Mouse (Mus musculus): ENCODE data around the gene Hist1h2ah.
A peak's percentile ranks its signal among the peaks of the same experiment; 100 is the strongest.

The Hist1h2ah gene

DNA sequence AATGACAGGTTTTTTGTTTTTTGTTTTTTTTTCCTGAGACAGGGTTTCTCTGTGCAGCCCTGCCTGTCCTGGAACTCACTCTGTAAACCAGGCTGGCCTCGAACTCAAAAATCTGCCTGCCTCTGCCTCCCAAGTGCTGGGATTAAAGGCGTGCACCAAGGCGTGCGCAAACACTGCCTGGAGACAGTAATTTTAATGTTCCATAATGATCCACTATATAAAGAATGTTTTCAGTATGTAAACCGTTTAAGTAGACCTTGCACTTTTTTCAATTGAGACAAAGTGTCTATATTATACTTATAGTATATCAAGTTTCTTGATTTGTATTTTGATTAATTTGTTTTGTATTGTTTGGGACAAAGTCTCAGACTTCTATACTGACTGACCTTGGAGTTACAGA is 4.0 kb upstream of the Hist1h2ah start:
- DNase-seq = no peak

DNA sequence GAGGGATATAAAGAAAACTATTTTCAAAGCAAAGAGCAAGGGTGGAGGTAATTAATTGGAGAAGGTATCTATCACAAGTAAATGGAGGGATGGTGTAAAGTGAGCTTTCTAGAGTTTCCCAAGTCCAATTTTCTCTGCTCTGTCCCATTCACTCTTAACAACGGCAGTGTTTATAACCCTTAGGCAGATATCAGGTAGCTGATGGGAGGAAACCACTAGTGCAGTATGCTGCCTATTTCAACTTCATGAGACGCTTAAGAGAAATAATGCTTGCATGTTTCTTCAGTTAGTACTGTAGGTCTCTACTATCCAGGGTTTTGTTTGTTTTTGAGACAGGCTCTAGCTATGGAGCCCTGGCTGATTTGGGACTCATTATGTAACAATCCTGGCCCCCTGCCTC is 2.0 kb upstream of the Hist1h2ah start:
- no peak for DNase-seq

- no peak for DNase-seq
These were observed 1.6 kb upstream of the Hist1h2ah start for GRCm38 (mm10) chr13:22036986-22037385.

DNA sequence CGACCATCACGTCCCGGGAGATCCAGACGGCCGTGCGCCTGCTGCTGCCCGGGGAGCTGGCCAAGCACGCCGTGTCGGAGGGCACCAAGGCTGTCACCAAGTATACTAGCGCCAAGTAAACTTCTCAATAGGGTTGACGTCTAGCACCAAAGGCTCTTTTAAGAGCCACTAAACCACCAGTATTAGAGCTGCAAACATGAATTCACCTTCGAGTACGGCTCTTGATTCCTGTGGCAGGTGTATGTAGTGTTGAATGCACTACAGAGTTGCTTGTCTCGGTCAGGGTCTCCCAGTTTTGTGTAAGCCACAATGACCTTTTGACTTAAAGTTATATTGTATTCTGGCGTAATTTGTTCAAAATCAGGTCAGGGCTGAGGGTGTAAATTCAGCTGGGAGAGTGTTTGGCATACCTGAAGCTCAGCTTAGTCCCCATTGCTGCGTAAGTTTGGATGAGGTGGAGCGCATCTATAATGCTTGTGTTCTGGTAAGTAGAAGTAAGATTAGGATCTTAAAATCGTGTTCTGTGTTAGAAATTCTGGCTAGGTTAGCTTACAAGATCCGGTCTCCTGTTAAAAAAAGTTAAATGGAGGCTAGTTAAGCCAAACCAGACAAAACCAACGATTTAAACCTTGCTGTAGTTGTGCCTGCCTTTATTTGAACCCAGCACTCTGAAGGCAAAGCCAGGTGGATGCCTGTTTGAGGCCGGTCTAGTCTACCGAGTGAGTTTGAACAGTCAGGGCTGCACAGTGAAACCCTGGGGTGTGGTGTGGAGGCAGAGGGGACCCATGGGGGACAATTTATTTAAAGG is 985 bp upstream of the Hist1h2ah start:
- DNase-seq = no peak

DNA sequence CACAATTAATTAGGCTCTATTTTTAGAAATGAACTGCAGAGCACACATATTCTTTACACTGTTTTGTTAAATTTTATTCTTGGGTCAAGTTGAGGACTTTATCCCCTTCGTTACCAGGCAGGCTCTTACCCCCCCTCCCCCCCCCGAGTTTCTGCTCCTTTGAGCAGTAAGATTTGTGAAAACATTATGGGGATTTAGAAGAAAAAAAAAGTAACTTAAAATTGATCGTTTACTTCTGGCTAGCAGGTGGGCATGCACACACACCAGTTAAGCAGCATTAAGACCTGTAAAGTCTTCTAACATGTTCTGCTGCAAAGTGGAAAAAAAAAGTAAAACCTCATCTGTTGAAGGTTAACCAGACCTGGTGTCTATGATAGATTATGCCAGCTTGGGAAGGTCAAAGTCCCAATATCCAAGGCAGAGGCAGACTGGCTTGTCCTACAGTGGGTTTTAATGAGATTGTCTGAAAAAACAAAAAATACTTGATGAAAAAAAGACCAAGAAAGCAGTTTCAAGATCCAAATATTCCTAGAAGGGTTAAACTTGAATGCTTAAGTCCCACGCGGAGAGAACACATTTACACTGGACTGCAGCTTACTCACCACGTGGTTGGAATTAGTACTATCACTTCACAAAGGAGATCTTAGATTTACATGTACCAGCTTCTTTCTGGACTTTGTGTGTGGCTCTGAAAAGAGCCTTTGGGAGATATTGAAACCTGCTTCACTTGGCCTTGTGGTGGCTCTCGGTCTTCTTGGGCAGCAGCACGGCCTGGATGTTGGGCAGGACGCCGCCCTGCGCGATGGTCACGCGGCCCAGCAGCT is 713 bp downstream of the Hist1h2ah start:
- DNase-seq = no peak

- no peak for DNase-seq
These were observed 1.5 kb downstream of the Hist1h2ah start for GRCm38 (mm10) chr13:22033741-22034442.

DNA sequence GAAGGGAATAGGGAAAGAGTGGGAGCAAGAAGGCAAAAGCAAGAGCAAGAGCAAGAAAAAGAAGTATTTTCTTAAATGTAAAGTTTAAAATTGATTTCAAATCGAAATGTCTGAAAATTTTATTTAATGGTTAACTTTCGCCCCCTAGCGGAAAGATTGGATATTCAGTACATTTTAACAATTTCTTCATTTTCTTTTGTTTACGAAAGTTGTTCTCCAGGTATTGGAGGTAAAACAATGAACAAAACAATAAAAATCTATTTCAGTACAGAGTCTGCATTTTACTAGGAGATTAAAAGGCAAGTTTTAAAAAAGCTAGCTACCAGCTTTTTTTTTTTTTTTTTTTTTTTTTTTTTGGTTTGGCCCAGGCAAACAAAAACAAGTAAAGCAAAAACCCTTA is 4.9 kb downstream of the Hist1h2ah start:
- no peak for DNase-seq

DNA sequence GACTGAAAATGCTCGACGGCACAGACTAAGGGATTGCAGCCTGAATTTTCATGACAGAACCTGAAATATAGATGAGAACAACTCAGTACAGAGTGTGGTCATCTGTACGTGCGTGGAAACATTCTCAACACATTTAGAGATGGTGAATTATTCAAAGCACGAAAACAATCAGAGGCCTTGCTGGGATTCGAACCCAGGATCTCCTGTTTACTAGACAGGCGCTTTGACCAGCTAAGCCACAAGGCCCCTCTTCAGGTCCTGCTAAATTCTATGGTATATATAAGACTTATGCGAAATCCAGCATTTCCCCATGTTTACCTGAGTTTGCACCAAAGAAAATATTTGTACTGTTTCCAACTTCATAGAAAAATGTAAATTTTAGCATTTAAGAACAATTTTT is 5.4 kb downstream of the Hist1h2ah start:
- DNase-seq = peak in 1 of 2 experiments; percentile 48

DNA sequence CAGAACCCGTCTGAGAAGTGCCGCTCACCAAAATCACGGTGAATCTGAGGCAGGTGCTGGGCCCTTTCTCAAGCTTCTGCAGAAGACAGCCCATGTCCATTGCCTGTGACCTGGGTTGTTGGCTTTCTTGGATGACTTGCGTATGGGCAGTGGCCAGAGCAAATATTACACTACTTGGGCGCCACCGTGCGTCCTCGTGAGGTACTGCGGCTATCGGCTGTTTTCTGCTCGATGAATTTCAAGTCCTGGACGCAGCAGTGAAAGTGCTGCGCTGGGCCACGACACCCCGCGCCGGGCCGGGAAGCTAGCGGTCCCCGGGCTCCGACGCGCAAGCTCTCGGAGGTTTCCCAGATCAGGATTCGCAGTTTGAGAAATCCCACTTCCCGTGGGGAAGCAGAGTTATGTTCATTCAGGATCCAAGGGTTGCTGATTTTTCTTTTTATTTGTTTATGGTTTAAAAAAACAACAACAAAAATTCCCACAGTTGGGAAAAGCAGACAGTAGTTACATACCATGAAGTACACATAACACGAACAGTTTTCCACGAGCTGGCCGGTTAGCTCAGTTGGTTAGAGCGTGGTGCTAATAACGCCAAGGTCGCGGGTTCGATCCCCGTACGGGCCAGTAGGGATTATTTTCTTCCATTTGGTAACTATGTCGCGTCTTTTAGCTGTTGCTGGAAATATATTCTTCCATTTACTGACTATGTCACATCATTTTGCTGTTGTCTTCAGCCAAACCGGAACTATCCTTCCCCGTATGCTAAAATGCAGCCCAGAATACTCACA is 6.5 kb downstream of the Hist1h2ah start:
- DNase-seq = peak; percentile 96

DNA sequence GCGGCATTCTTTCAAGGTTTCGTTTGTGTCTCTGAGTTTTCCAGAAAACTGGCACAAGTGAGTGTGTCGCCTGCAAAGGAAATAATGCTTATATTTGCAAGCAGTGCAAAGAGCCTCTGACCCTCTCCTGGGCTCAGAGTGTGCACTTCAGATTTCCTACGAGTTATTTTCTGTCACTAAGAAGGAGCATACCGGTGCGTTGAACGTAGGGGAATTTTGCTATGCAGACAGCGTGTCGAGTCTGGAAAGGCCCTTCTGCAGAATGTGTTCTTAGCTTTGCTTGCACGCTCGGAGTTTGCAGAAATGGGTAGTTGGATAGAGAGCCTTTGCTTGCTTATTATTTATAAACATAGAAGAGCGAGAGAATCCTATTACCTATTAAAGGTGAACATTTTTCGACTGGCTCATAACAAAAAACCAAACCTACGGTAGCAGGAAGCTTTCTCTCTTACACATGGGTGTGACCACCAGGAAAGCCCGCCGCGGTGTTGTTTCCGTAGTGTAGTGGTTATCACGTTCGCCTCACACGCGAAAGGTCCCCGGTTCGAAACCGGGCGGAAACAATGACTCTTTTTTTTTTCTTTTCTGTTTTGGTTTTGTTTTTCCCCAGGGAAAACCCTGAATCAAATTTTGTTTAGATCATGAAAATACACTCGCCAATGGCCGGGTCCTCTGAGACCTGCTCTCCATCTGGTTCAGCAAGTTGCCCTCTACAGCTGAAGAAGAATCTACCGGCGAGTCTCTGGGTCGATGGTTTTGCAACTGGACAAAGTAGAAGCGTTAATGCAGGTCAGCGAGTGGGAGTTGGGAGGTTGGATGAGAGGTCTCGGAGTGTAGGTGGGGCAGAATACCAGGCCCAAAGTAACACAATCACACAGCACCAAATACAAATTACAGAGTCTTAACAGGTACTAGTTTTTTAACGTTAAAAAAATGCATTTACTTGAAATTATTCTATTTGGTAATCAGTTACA is 9.0 kb downstream of the Hist1h2ah start:
- DNase-seq = peak; percentile 85 to 86

DNA sequence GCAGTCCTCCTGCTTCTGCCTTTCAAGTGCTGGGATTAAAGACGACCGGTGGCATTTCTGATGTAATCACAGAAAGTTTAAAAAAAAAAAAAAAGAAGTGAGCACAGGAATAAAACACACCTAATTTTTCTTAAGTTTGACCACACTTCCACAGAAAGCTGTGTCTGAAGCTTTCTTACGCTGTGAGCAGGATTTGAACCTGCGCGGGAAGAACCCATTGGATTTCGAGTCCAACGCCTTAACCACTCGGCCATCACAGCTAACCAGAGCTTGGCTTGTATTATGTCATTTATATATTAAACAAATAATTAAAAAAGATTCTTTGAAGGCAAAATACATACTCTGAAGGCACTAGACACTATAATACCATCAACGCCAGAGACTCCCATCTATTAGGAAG is 13.1 kb downstream of the Hist1h2ah start:
- DNase-seq = peak; percentile 84 to 85

DNA sequence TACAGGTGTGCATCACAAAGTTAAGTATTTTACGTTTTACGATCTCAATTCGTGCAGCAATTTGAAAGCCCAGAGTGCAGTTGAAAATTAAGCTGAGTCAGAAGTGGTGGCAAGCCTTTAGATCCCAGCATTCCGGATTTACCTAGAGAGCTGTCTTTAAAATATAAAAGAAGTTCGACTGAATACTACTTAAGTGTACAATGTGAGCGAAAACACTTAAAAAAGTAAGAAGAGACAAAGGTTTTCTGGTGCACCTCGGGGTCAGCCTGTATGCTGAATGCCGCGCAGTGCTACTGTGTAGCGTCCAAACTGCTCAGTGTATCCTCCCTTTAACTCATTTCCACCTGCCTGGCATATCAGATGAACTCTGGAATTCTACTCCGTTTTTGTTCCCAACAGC is 13.8 kb downstream of the Hist1h2ah start:
- no peak for DNase-seq

- peak; percentile 62 to 66 for DNase-seq
These were observed 14.4 kb downstream of the Hist1h2ah start for GRCm38 (mm10) chr13:22020901-22021339.

DNA sequence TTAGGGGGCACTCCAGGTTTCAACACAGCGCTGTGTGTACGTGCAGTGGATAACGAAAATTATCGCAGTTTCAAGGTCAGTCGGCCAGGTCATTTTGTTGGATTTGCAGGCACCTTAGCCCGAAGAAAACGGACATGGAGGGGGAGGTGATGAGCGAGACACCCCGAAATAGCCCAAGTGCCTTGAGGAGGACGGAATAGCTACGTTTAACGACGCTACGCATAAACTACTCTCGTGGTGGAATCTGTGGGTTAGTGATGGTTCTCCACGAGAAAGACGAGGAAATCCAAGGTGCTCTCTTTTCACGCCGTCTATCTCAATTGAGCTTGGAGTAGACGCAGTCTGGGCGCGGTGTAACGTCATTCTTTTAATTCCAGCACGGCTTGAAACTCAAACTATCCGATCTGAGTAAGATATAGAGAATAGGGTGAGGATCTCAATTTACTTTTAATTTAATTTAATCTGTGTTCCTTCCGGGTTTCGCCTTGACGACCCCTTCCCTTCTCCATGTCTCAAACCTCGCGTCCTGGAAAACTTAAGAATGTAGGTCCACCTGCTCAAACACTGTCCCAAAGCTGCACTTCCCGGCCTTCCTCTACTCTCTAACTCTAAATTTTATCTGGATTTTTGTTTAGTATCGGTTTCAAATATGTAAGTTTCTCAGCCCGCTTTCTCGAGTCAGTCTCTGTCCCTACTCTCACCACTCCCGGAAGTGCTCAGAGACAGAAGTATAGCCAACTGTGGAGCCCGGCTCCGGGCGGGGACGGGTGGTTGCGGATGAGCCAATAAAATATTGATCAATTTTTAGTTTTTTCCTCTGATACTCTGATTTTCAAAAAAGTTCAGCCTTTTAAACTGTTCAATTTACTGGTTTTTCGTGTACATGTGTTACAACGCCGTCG is 15.2 kb downstream of the Hist1h2ah start:
- no peak for DNase-seq

DNA sequence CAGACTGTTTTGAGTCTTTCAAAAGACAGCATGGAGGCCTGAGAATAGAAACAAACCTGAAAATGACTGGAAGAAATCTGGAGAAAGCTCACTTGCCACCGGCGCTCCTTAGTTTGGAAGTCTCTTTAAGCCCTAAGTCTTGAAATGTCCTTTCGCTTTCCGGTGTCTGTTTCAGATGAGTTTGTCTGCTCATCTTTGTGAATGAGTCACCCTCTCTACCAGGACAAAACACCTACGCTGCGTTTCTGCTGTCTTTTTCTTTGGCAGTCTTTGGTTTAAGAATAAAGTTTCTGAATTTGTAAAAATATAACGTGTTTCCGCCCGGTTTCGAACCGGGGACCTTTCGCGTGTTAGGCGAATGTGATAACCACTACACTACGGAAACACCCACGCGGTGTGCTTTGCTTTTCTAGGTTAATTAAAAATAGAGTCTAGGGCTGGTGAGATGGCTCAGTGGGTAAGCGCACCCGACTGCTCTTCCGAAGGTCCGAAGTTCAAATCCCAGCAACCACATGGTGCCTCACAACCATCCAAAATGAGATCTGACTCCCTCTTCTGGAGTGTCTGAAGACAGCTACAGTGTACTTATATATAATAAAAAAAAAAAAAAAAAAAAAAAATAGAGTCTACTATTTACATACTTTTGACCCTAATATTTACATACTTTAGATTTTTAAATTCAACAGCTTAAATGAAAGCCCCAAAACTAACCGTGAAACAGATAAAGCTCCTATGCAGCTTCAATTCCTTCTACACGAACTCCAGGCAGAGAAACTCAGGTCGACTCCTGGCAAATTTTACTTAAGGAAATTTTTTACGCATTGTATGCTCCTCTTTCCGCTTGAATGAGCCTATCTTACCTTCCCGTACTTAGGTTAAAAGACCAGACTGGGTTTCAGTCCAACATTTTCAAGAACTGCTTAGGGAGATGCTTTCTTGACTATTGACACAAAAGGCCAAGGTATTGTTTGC is 19.6 kb downstream of the Hist1h2ah start:
- peak; percentile 64 to 67 for DNase-seq

GRCm38 (mm10) chr13:22014411-22014845 is 20.9 kb downstream of the Hist1h2ah start:
- DNase-seq = peak in 1 of 2 experiments; percentile 35

- DNase-seq = no peak
These were observed 21.7 kb downstream of the Hist1h2ah start for GRCm38 (mm10) chr13:22013716-22014115.

- DNase-seq = no peak
These were observed 25.7 kb downstream of the Hist1h2ah start, which contains the start of gene Prss16 for GRCm38 (mm10) chr13:22009642-22010041. Gene Prss16 (minus strand): TSS chr13:22009742.

DNA sequence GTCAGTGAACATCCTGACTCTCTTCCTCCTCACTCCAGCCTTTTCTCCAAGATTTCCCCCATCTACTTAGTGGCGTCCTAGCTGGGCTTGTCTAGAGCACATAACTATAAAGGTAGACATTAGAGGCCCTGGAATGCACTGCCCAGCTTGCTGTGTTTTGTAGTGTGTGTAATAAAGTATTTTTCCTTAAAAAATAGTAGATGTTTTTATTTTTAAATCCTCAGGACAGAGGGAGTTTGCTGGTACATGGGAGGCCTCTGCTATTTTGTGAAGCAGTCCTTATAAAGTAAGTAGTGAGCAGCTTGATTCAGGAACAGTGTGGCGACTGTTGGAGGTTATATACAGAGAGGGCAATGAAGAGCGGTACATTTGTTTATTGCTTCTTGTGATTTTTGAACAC is 26.7 kb downstream of the Hist1h2ah start:
- no peak for DNase-seq
